Mouse (Mus musculus) hindbrain, embryonic 15.5 days (tissue): ENCODE results near the gene Cyp26c1. TPM values are rescaled to one million over a fixed set of nuclear protein-coding genes. Genes with fewer than 3 reads are reported as not detected.

Source experiments
- ATAC-seq: fragments of 200-750 bp; cut with Nextera tagmentation; 2 replicates; pipeline ENCODE4 v1.8.0; 2017; ENCODE audit warnings: low read depth, moderate number of reproducible peaks, moderate TSS enrichment; ENCODE audit not compliant: low FRiP score
- H3K27ac ChIP-seq: fragments of 300-500 bp; sonication (generic); replicated peaks from 2 replicates; pipeline ENCODE4 v1.5.1; 2015; ENCODE audit warnings: mild to moderate bottlenecking, inconsistent platforms
- H3K27me3 ChIP-seq: fragments of 300-500 bp; sonication (generic); 2 replicates; pipeline ENCODE4 v1.6.1; 2015; ENCODE audit warnings: control low read depth, inconsistent platforms
- H3K36me3 ChIP-seq: fragments of 300-500 bp; sonication (generic); 2 replicates; pipeline ENCODE4 v1.6.1; 2015; ENCODE audit warnings: control low read depth, inconsistent platforms
- H3K4me1 ChIP-seq: fragments of 300-500 bp; sonication (generic); replicated peaks from 2 replicates; pipeline ENCODE4 v1.6.1; 2015; ENCODE audit warnings: control low read depth, inconsistent platforms
- H3K4me2 ChIP-seq: fragments of 300-500 bp; sonication (generic); 2 replicates; pipeline ENCODE4 v1.6.1; 2015; ENCODE audit warnings: moderate library complexity, mild to moderate bottlenecking, inconsistent platforms
- H3K4me3 ChIP-seq: fragments of 300-500 bp; sonication (generic); 2 replicates; pipeline ENCODE4 v1.5.1; 2015; ENCODE audit warnings: mild to moderate bottlenecking, inconsistent platforms
- H3K9ac ChIP-seq: fragments of 300-500 bp; sonication (generic); 2 replicates; pipeline ENCODE4 v1.6.1; 2015; ENCODE audit warnings: inconsistent platforms
- H3K9me3 ChIP-seq: fragments of 300-500 bp; sonication (generic); 2 replicates; pipeline ENCODE4 v1.6.1; 2016; ENCODE audit warnings: control low read depth, inconsistent platforms
- WGBS: fragments of 180-500 bp; shearing (Covaris S2); methylation state at CpG from one replicate; pipeline ENCODE4 v1.1.7; 2015; 5-methylcytosine and 5-hydroxymethylcytosine counted together
- polyA plus RNA-seq: library from polyadenylated mRNA; unstranded; fragments of >200 nt; fragmentation: Nextera tagmentation; extraction: Ambion mirVana; gene quantifications from 2 replicates; pipeline ENCODE4 v1.2.1, GENCODE M21; 2015

The Cyp26c1 gene
- polyA plus RNA-seq, 1 experiment from 2014 or later, result not detected

GRCm38 (mm10) chr19:37740043-37740442, 54.7 kb downstream of the Cyp26c1 start:
- Histone ChIP-seq H3K9ac (no peak overlapping the region), H3K4me2 (no peak overlapping the region), H3K36me3 (no peaks in the 10 kb centered on the region), H3K27ac (no peak overlapping the region), H3K4me1 (no peaks in the 10 kb centered on the region), H3K4me3 (no peak overlapping the region), H3K27me3 (no peaks in the 10 kb centered on the region), H3K9me3 (no peaks in the 10 kb centered on the region)
- 84% methylated on average over 7 of the region's 7 CpGs for whole genome bisulfite sequencing
- ATAC-seq, result no peak

Other genes starting within 250 kb of the Cyp26c1 start
- 19.2 and 19.8 TPM in 2 replicates for gene Exoc6, start 135.2 kb upstream of the Cyp26c1 start, polyA plus RNA-seq
- 0.22 TPM in 1 of 2 replicates, not detected in the other for gene Cyp26a1, start 12.2 kb downstream of the Cyp26c1 start, polyA plus RNA-seq